Mouse (Mus musculus): ENCODE data around the gene Rab4a. TPM values are rescaled to one million over a fixed set of nuclear protein-coding genes. Genes with fewer than 3 reads are reported as not detected.

The Rab4a gene
- polyA plus RNA-seq, 1 experiment from 2014 or later, result 50.8 TPM

- Histone ChIP-seq H3K4me2 (replicated peaks; ENCODE audit: low read depth, low read length) (no peak overlapping the region), H3K36me3 (ENCODE audit: insufficient read depth, low read length) (no peaks in the 10 kb centered on the region), H3K4me1 (ENCODE audit: insufficient read depth, low read length) (no peaks in the 10 kb centered on the region), H3K27me3 (ENCODE audit: insufficient read depth, low read length) (no peaks in the 10 kb centered on the region), H3K4me3 (ENCODE audit: low read length) (no peak overlapping the region), H3K27ac (ENCODE audit: low read length) (no peak overlapping the region), H3K9me3 (ENCODE audit: low read length) (no peaks in the 10 kb centered on the region), H3K9ac (replicated peaks; ENCODE audit: low read length) (no peak overlapping the region)
- 74% methylated on average over 9 of the region's 9 CpGs for WGBS
- no peak for ATAC-seq (ENCODE audit: low FRiP score, low TSS enrichment)
These were observed 66.3 kb downstream of the Rab4a start for GRCm38 (mm10) chr8:123872048-123872447.

GRCm38 (mm10) chr8:123873364-123873763 is 67.6 kb downstream of the Rab4a start:
- Histone ChIP-seq H3K27ac (ENCODE audit: low read length) (no peak overlapping the region), H3K36me3 (ENCODE audit: insufficient read depth, low read length) (no peaks in the 10 kb centered on the region), H3K9ac (replicated peaks; ENCODE audit: low read length) (no peak overlapping the region), H3K4me1 (ENCODE audit: insufficient read depth, low read length) (no peaks in the 10 kb centered on the region), H3K9me3 (ENCODE audit: low read length) (no peaks in the 10 kb centered on the region), H3K4me2 (replicated peaks; ENCODE audit: low read depth, low read length) (no peak overlapping the region), H3K27me3 (ENCODE audit: insufficient read depth, low read length) (no peaks in the 10 kb centered on the region), H3K4me3 (ENCODE audit: low read length) (no peak overlapping the region)
- WGBS, result 66% methylated on average over 6 of the region's 6 CpGs
- ATAC-seq (ENCODE audit: low FRiP score, low TSS enrichment), result no peak

GRCm38 (mm10) chr8:123874324-123874723 is 68.5 kb downstream of the Rab4a start:
- no peak overlapping the region for H3K9ac ChIP-seq (replicated peaks; ENCODE audit: low read length)
- H3K27ac ChIP-seq (ENCODE audit: low read length), result no peak overlapping the region
- H3K4me3 ChIP-seq (ENCODE audit: low read length), result no peak overlapping the region
- no peak for ATAC-seq (ENCODE audit: low FRiP score, low TSS enrichment)
- no peaks in the 10 kb centered on the region for H3K27me3 ChIP-seq (ENCODE audit: insufficient read depth, low read length)
- H3K4me2 ChIP-seq (replicated peaks; ENCODE audit: low read depth, low read length), result no peak overlapping the region
- no peaks in the 10 kb centered on the region for H3K9me3 ChIP-seq (ENCODE audit: low read length)
- 81% methylated on average over 11 of the region's 11 CpGs for WGBS
- H3K4me1 ChIP-seq (ENCODE audit: insufficient read depth, low read length), result no peaks in the 10 kb centered on the region
- H3K36me3 ChIP-seq (ENCODE audit: insufficient read depth, low read length), result no peaks in the 10 kb centered on the region

GRCm38 (mm10) chr8:123877865-123878264 is 72.1 kb downstream of the Rab4a start:
- Histone ChIP-seq H3K27me3 (ENCODE audit: insufficient read depth, low read length) (no peaks in the 10 kb centered on the region), H3K9ac (replicated peaks; ENCODE audit: low read length) (no peak overlapping the region), H3K4me3 (ENCODE audit: low read length) (no peak overlapping the region), H3K36me3 (ENCODE audit: insufficient read depth, low read length) (no peaks in the 10 kb centered on the region), H3K4me2 (replicated peaks; ENCODE audit: low read depth, low read length) (no peak overlapping the region), H3K9me3 (ENCODE audit: low read length) (no peaks in the 10 kb centered on the region), H3K4me1 (ENCODE audit: insufficient read depth, low read length) (no peaks in the 10 kb centered on the region), H3K27ac (ENCODE audit: low read length) (no peak overlapping the region)
- 71% methylated on average over 2 of the region's 2 CpGs for WGBS
- no peak for ATAC-seq (ENCODE audit: low FRiP score, low TSS enrichment)

GRCm38 (mm10) chr8:123880271-123880670 is 74.5 kb downstream of the Rab4a start:
- Histone ChIP-seq H3K4me1 (ENCODE audit: insufficient read depth, low read length) (peaks cover 3% of the 10 kb centered on the region; the same call in 1 of the 2 replicates), H3K36me3 (ENCODE audit: insufficient read depth, low read length) (no peaks in the 10 kb centered on the region), H3K4me3 (ENCODE audit: low read length) (no peak overlapping the region), H3K9me3 (ENCODE audit: low read length) (no peaks in the 10 kb centered on the region), H3K4me2 (replicated peaks; ENCODE audit: low read depth, low read length) (no peak overlapping the region), H3K27ac (ENCODE audit: low read length) (no peak overlapping the region), H3K9ac (replicated peaks; ENCODE audit: low read length) (no peak overlapping the region), H3K27me3 (ENCODE audit: insufficient read depth, low read length) (no peaks in the 10 kb centered on the region)
- WGBS, result 67% methylated on average over 10 of the region's 10 CpGs
- no peak for ATAC-seq (ENCODE audit: low FRiP score, low TSS enrichment)

GRCm38 (mm10) chr8:123880821-123881350 is 75.1 kb downstream of the Rab4a start:
- no peak overlapping the region for H3K9ac ChIP-seq (replicated peaks; ENCODE audit: low read length)
- H3K27ac ChIP-seq (ENCODE audit: low read length), result no peak overlapping the region
- H3K9me3 ChIP-seq (ENCODE audit: low read length), result no peaks in the 10 kb centered on the region
- no peaks in the 10 kb centered on the region for H3K36me3 ChIP-seq (ENCODE audit: insufficient read depth, low read length)
- H3K4me2 ChIP-seq (replicated peaks; ENCODE audit: low read depth, low read length), result no peak overlapping the region
- no peak overlapping the region for H3K4me3 ChIP-seq (ENCODE audit: low read length)
- peaks cover 3% of the 10 kb centered on the region; the same call in 1 of the 2 replicates for H3K27me3 ChIP-seq (ENCODE audit: insufficient read depth, low read length)
- 27% methylated on average over 4 of the region's 4 CpGs for WGBS
- peaks cover 3% of the 10 kb centered on the region; the same call in 1 of the 2 replicates for H3K4me1 ChIP-seq (ENCODE audit: insufficient read depth, low read length)
- ATAC-seq (ENCODE audit: low FRiP score, low TSS enrichment), result no peak

- whole genome bisulfite sequencing, result 68% methylated on average over 2 of the region's 2 CpGs
- Histone ChIP-seq H3K4me1 (ENCODE audit: insufficient read depth, low read length) (peaks cover 3% of the 10 kb centered on the region; the same call in 1 of the 2 replicates), H3K9me3 (ENCODE audit: low read length) (no peaks in the 10 kb centered on the region), H3K4me3 (ENCODE audit: low read length) (no peak overlapping the region), H3K27ac (ENCODE audit: low read length) (no peak overlapping the region), H3K27me3 (ENCODE audit: insufficient read depth, low read length) (peaks cover 9% of the 10 kb centered on the region; the same call in 1 of the 2 replicates), H3K4me2 (replicated peaks; ENCODE audit: low read depth, low read length) (no peak overlapping the region), H3K36me3 (ENCODE audit: insufficient read depth, low read length) (no peaks in the 10 kb centered on the region), H3K9ac (replicated peaks; ENCODE audit: low read length) (no peak overlapping the region)
- ATAC-seq (ENCODE audit: low FRiP score, low TSS enrichment), result no peak
These were observed 76.6 kb downstream of the Rab4a start for GRCm38 (mm10) chr8:123882412-123882811.

GRCm38 (mm10) chr8:123883094-123883493 is 77.3 kb downstream of the Rab4a start:
- H3K9ac ChIP-seq (replicated peaks; ENCODE audit: low read length), result no peak overlapping the region
- peaks cover 3% of the 10 kb centered on the region; the same call in 1 of the 2 replicates for H3K4me1 ChIP-seq (ENCODE audit: insufficient read depth, low read length)
- peaks cover 9% of the 10 kb centered on the region; the same call in 1 of the 2 replicates for H3K27me3 ChIP-seq (ENCODE audit: insufficient read depth, low read length)
- H3K36me3 ChIP-seq (ENCODE audit: insufficient read depth, low read length), result no peaks in the 10 kb centered on the region
- ATAC-seq (ENCODE audit: low FRiP score, low TSS enrichment), result no peak
- H3K9me3 ChIP-seq (ENCODE audit: low read length), result no peaks in the 10 kb centered on the region
- WGBS, result 77% methylated on average over 4 of the region's 4 CpGs
- no peak overlapping the region for H3K4me2 ChIP-seq (replicated peaks; ENCODE audit: low read depth, low read length)
- no peak overlapping the region for H3K4me3 ChIP-seq (ENCODE audit: low read length)
- H3K27ac ChIP-seq (ENCODE audit: low read length), result no peak overlapping the region

Other genes starting within 250 kb of the Rab4a start
- gene Rhou, start 152.1 kb upstream of the Rab4a start, polyA plus RNA-seq (2015; fragmentation: Nextera tagmentation; extraction: Ambion mirVana), result 7.9 TPM in 2 replicates
- gene Ccsap, start 54.2 kb downstream of the Rab4a start, polyA plus RNA-seq (2015; fragmentation: Nextera tagmentation; extraction: Ambion mirVana), result 2.9 and 3.3 TPM in 2 replicates
- gene Acta1, start 88.8 kb downstream of the Rab4a start, polyA plus RNA-seq (2015; fragmentation: Nextera tagmentation; extraction: Ambion mirVana), result 58.8 and 166 TPM in 2 replicates
- gene Nup133, start 143.3 kb downstream of the Rab4a start, polyA plus RNA-seq (2015; fragmentation: Nextera tagmentation; extraction: Ambion mirVana), result 34.5 and 42.4 TPM in 2 replicates
- gene Abcb10, start 177.1 kb downstream of the Rab4a start, polyA plus RNA-seq (2015; fragmentation: Nextera tagmentation; extraction: Ambion mirVana), result 16.0 and 16.2 TPM in 2 replicates
- gene Taf5l, start 215.4 kb downstream of the Rab4a start, polyA plus RNA-seq (2015; fragmentation: Nextera tagmentation; extraction: Ambion mirVana), result 38.4 and 41.1 TPM in 2 replicates
- gene Urb2, start 215.5 kb downstream of the Rab4a start, polyA plus RNA-seq (2015; fragmentation: Nextera tagmentation; extraction: Ambion mirVana), result 4.7 and 6.3 TPM in 2 replicates